Mouse (Mus musculus) myocyte (in vitro differentiated cells): ENCODE measurements around the gene Camk1g. TPM values are rescaled to one million over a fixed set of nuclear protein-coding genes. Genes with fewer than 3 reads are reported as not detected.
A peak's percentile ranks its signal among the peaks of the same experiment; 100 is the strongest.

ENCODE experiments used
- H3K27me3 ChIP-seq: one replicate; pipeline ENCODE4 v1.6.1; 2011; ENCODE audit not compliant: control insufficient read depth, insufficient read depth, insufficient read length
- H3K36me3 ChIP-seq: one replicate; pipeline ENCODE4 v1.6.1; 2011; ENCODE audit not compliant: control insufficient read depth, insufficient read depth
- H3K4me2 ChIP-seq: one replicate; pipeline ENCODE4 v1.6.1; 2011; ENCODE audit warnings: low read depth, control low read depth
- H3K4me3 ChIP-seq: one replicate; pipeline ENCODE4 v1.5.1; 2011; ENCODE audit warnings: mild to moderate bottlenecking, control low read depth, moderate library complexity
- H3K79me2 ChIP-seq: one replicate; pipeline ENCODE4 v1.6.1; 2011; ENCODE audit not compliant: control insufficient read depth, insufficient read depth
- H3ac ChIP-seq: one replicate; pipeline ENCODE4 v1.6.1; 2011; ENCODE audit not compliant: control insufficient read depth, insufficient read length
- CEBPB ChIP-seq: IDR thresholded peaks from 2 replicates; pipeline ENCODE4 v1.6.1; 2011; ENCODE audit warnings: mild to moderate bottlenecking, moderate library complexity; ENCODE audit not compliant: poor library complexity, insufficient read depth, severe bottlenecking
- E2F4 ChIP-seq: IDR thresholded peaks from one replicate; pipeline ENCODE4 v1.6.1; 2011; ENCODE audit warnings: mild to moderate bottlenecking, control low read depth, moderate library complexity; ENCODE audit not compliant: insufficient read depth
- MAX ChIP-seq: IDR thresholded peaks from one replicate; pipeline ENCODE4 v1.6.1; 2011; ENCODE audit warnings: low read depth, mild to moderate bottlenecking, control low read depth
- MYOD1 ChIP-seq, 3 experiments: IDR thresholded peaks; one replicate each; pipeline ENCODE4 v1.6.1; 2011; ENCODE audit warnings: control low read depth in 2 of 3, low read depth in 2 of 3, mild to moderate bottlenecking in 2 of 3, moderate library complexity in 1 of 3; ENCODE audit not compliant: insufficient read length in 2 of 3, control insufficient read depth in 1 of 3
- MYOG ChIP-seq, 3 experiments: IDR thresholded peaks; one replicate each; pipeline ENCODE4 v1.6.1; 2011; ENCODE audit warnings: control low read depth in 2 of 3, low read depth in 2 of 3, mild to moderate bottlenecking in 2 of 3; ENCODE audit not compliant: insufficient read length in 2 of 3, control insufficient read depth in 1 of 3, insufficient read depth in 1 of 3
- POLR2A ChIP-seq: IDR thresholded peaks from one replicate; pipeline ENCODE4 v1.6.1; 2011; ENCODE audit warnings: low read depth, mild to moderate bottlenecking, control low read depth, moderate library complexity; ENCODE audit not compliant: insufficient read length
- POLR2AphosphoS2 ChIP-seq: IDR thresholded peaks from one replicate; pipeline ENCODE4 v1.6.1; 2011; ENCODE audit warnings: low read depth, control low read depth; ENCODE audit not compliant: insufficient read length
- REST ChIP-seq: IDR thresholded peaks from one replicate; pipeline ENCODE4 v1.6.1; 2011; ENCODE audit warnings: mild to moderate bottlenecking, control low read depth, moderate library complexity; ENCODE audit not compliant: insufficient read depth, insufficient read length
- SRF ChIP-seq: IDR thresholded peaks from one replicate; pipeline ENCODE4 v1.6.1; 2011; ENCODE audit warnings: low read depth; ENCODE audit not compliant: control insufficient read depth, insufficient read length
- TCF12 ChIP-seq: IDR thresholded peaks from one replicate; pipeline ENCODE4 v1.6.1; 2011; ENCODE audit warnings: mild to moderate bottlenecking, control low read depth; ENCODE audit not compliant: poor library complexity, insufficient read depth, severe bottlenecking
- TCF3 ChIP-seq: IDR thresholded peaks from one replicate; pipeline ENCODE4 v1.6.1; 2011; ENCODE audit warnings: low read depth, control low read depth; ENCODE audit not compliant: insufficient read length
- USF1 ChIP-seq: IDR thresholded peaks from one replicate; pipeline ENCODE4 v1.6.1; 2011; ENCODE audit warnings: low read depth, mild to moderate bottlenecking, control low read depth, moderate library complexity
- polyA plus RNA-seq: library from polyadenylated mRNA; unstranded; fragments of >200 nt; fragmentation: generic; extraction: Trizol; gene quantifications from one replicate; pipeline ENCODE4 v1.2.1, GENCODE M21; 2012; ENCODE audit warnings: missing spikeins

Gene Camk1g
- polyA plus RNA-seq, 1 experiment: 4.1 TPM

DNA sequence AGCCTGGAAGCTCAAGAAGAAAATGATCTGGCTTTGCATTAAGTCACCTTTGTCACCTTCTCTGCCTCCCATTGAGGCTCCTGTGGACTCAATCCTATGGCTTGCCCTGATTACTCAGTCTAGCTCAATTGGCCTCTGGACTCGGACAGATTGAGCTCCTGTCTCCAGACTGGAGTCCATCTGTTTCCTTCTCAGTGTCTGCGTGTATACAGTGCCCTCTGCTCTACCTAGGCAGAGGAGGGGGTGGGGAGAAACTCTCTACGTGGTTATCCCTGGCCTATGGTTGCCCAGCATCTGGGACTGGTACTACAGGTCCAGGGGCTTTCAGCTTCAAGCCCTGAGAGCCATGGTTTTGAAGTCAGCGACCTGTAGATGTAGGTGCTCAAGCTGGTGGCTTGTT, 26.2 kb downstream of the Camk1g start:
- no peak overlapping the region for H3K4me3 ChIP-seq
- H3K79me2 ChIP-seq: no peaks in the 10 kb centered on the region
- H3K36me3 ChIP-seq: no peaks in the 10 kb centered on the region
- no peak overlapping the region for H3ac ChIP-seq
- no peaks in the 10 kb centered on the region for H3K27me3 ChIP-seq
- peak overlapping the region; percentile 44 for H3K4me2 ChIP-seq
- TF ChIP-seq CEBPB (no peak), USF1 (no peak), MYOG (IDR thresholded peaks at IDR 0.05; ENCODE audit: control insufficient read depth in 1 of 3, insufficient read depth in 1 of 3, insufficient read length in 2 of 3, low read depth in 2 of 3) (no peak)

- Histone ChIP-seq H3K79me2 (no peaks in the 10 kb centered on the region), H3K4me2 (peak overlapping the region; percentile 30), H3ac (no peak overlapping the region), H3K27me3 (no peaks in the 10 kb centered on the region), H3K4me3 (no peak overlapping the region), H3K36me3 (no peaks in the 10 kb centered on the region)
- TF ChIP-seq MYOD1 (IDR thresholded peaks at IDR 0.05; ENCODE audit: control insufficient read depth in 1 of 3, insufficient read length in 2 of 3, low read depth in 2 of 3) (peak in 2 of 3 experiments; percentile 20 to 28), POLR2A (no peak)
Measured at GRCm38 (mm10) chr1:193342198-193342946, 27.7 kb downstream of the Camk1g start.

- no peaks in the 10 kb centered on the region for H3K27me3 ChIP-seq
- no peaks in the 10 kb centered on the region for H3K36me3 ChIP-seq
- H3K4me3 ChIP-seq: no peak overlapping the region
- H3ac ChIP-seq: no peak overlapping the region
- H3K4me2 ChIP-seq: peak overlapping the region; percentile 55
- no peaks in the 10 kb centered on the region for H3K79me2 ChIP-seq
- peak; percentile 24 for TF ChIP-seq POLR2A
- peak in 2 of 3 experiments; percentile 70 to 84 for TF ChIP-seq MYOG (IDR thresholded peaks at IDR 0.05; ENCODE audit: control insufficient read depth in 1 of 3, insufficient read depth in 1 of 3, insufficient read length in 2 of 3, low read depth in 2 of 3)
- peak; percentile 75 for TF ChIP-seq TCF3
- peak in 2 of 3 experiments; percentile 95 to 98 for TF ChIP-seq MYOD1 (IDR thresholded peaks at IDR 0.05; ENCODE audit: control insufficient read depth in 1 of 3, insufficient read length in 2 of 3, low read depth in 2 of 3)
- TF ChIP-seq TCF12: peak; percentile 67
- no peak for TF ChIP-seq MAX
- no peak for TF ChIP-seq CEBPB
Measured at GRCm38 (mm10) chr1:193338363-193338995, 31.6 kb downstream of the Camk1g start.

DNA sequence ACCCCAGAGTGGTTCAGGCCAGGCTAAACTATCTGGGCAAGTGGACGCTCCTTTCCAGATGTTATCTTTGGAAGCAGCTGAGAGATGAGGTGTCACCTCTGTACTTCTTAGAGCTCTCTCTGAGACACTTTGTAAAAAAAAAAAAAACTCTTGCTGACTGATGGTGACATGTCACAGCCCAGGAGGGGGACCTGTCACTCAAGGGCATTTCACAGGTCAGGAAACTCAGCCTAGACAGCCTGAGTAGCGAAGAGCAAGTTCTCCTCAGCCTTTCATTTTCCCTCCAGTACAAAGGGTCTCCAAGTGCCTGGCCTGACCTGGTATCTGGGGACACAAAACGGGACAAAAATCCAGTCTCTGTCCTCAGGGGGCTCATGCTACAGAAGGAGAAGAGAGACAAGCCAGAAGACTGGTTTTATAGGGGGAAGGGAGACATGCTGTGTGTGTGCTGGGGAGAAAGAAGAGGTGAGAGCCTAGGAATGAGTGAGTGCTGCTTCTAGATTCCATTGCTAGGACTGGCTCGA, 32.2 kb downstream of the Camk1g start:
- H3K4me3 ChIP-seq: no peak overlapping the region
- TF ChIP-seq SRF: no peak
- TF ChIP-seq MYOG (IDR thresholded peaks at IDR 0.05; ENCODE audit: control insufficient read depth in 1 of 3, insufficient read depth in 1 of 3, insufficient read length in 2 of 3, low read depth in 2 of 3): no peak
- no peak for TF ChIP-seq POLR2A
- TF ChIP-seq REST: no peak
- no peak for TF ChIP-seq USF1
- TF ChIP-seq TCF3: no peak
- no peak for TF ChIP-seq TCF12
- TF ChIP-seq CEBPB: no peak
- TF ChIP-seq POLR2AphosphoS2: no peak
- no peak for TF ChIP-seq MAX
- TF ChIP-seq E2F4: no peak
- no peak for TF ChIP-seq MYOD1 (IDR thresholded peaks at IDR 0.05; ENCODE audit: control insufficient read depth in 1 of 3, insufficient read length in 2 of 3, low read depth in 2 of 3)
- no peaks in the 10 kb centered on the region for H3K36me3 ChIP-seq
- peak overlapping the region; percentile 55 for H3K4me2 ChIP-seq
- H3K27me3 ChIP-seq: no peaks in the 10 kb centered on the region
- no peak overlapping the region for H3ac ChIP-seq
- no peaks in the 10 kb centered on the region for H3K79me2 ChIP-seq

GRCm38 (mm10) chr1:193337018-193337321, 33.1 kb downstream of the Camk1g start:
- Histone ChIP-seq H3K27me3 (no peaks in the 10 kb centered on the region), H3K36me3 (no peaks in the 10 kb centered on the region), H3K79me2 (no peaks in the 10 kb centered on the region), H3K4me2 (no peak overlapping the region), H3K4me3 (no peak overlapping the region), H3ac (no peak overlapping the region)
- TF ChIP-seq MYOG (IDR thresholded peaks at IDR 0.05; ENCODE audit: control insufficient read depth in 1 of 3, insufficient read depth in 1 of 3, insufficient read length in 2 of 3, low read depth in 2 of 3) (no peak), SRF (no peak), POLR2AphosphoS2 (no peak), CEBPB (no peak), MYOD1 (IDR thresholded peaks at IDR 0.05; ENCODE audit: control insufficient read depth in 1 of 3, insufficient read length in 2 of 3, low read depth in 2 of 3) (no peak), MAX (no peak), POLR2A (no peak), USF1 (no peak), TCF3 (no peak)
